Mouse (Mus musculus) spleen, postnatal 4 days (tissue): ENCODE measurements at regions not wholly inside any gene's neighbourhood (a gene's known extent, or its start where the extent isn't known, plus 50 kb on each side); places are given as distances from the start of the nearest gene placed in this dataset.

Source experiments
- DNase-seq, 2 experiments: peaks; one replicate each; pipeline ENCODE4 v3.0.0; 2022; ENCODE audit warnings: low spot score in 2 of 2

DNA sequence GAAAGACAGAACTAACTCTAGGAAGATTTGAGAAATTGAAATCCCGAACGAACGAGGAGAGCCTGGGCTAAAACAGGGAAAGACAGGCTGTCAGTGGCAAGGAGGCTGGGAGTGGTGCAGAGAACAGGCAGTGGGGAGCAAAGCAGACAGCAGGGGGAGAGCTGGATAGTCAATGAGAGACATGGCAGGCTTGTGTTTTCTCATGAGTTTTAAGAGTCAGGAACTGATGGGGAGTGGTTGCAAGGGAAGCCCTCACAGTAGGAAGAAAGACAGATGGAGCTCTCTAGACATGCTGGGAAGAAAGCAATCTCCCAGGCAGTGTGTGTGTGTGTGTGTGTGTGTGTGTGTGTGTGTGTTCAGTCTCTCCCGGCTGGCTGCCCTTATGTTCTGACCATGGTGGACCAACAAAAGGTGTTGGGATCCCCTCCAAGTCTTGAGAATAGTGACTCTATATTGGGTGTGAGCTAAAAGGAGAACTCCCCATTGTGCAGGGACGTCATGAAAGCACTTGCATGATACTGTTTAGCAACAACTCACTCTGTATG is 577.9 kb downstream of the Plcl1 start:
- no peak for DNase-seq

- DNase-seq, result no peak
Measured at GRCm38 (mm10) chr1:55997074-55997473, 591.4 kb downstream of the Plcl1 start.
